Mouse (Mus musculus) frontal cortex, postnatal 10 days (tissue): Measurements from ENCODE around the gene Fhad1.
"Not testable (repeated sequence)": the region's sequence is repeated elsewhere in the genome, so short reads cannot be mapped to it uniquely, and the experiment has no call there.

Source experiments
- DNase-seq, 2 experiments: peaks; one replicate each; pipeline ENCODE4 v3.0.0; 2022; ENCODE audit warnings: low spot score in 2 of 2, mixed read lengths in 1 of 2

Gene Fhad1

GRCm38 (mm10) chr4:142014659-142015608 lies at the start of gene Fhad1:
Gene Fhad1 (minus strand): TSS chr4:142015082.
- DNase-seq = peak; percentile 32 to 49

- no peak for DNase-seq
Observed at GRCm38 (mm10) chr4:142063057-142063534, 48.2 kb upstream of the Fhad1 start.

- DNase-seq = no peak
Observed at GRCm38 (mm10) chr4:142061485-142062240, 46.8 kb upstream of the Fhad1 start.

- DNase-seq = no peak
Observed at GRCm38 (mm10) chr4:142060455-142061378, 45.8 kb upstream of the Fhad1 start.

GRCm38 (mm10) chr4:142059841-142060193 lies 44.9 kb upstream of the Fhad1 start:
- no peak for DNase-seq

- no peak for DNase-seq
Observed at GRCm38 (mm10) chr4:142059113-142059840, 44.4 kb upstream of the Fhad1 start.

GRCm38 (mm10) chr4:142057529-142058216 lies 42.8 kb upstream of the Fhad1 start:
- peak in 1 of 2 experiments; percentile 42 for DNase-seq

- no peak for DNase-seq
Observed at GRCm38 (mm10) chr4:142055600-142055999, 40.7 kb upstream of the Fhad1 start.

- DNase-seq = no peak
Observed at GRCm38 (mm10) chr4:142054580-142054979, 39.7 kb upstream of the Fhad1 start.

- no peak for DNase-seq
Observed at GRCm38 (mm10) chr4:142053661-142054448, 39.0 kb upstream of the Fhad1 start.

- no peak for DNase-seq
Observed at GRCm38 (mm10) chr4:142053261-142053660, 38.4 kb upstream of the Fhad1 start.

- no peak for DNase-seq
Observed at GRCm38 (mm10) chr4:142052391-142053132, 37.7 kb upstream of the Fhad1 start.

GRCm38 (mm10) chr4:142051883-142052282 lies 37.0 kb upstream of the Fhad1 start:
- not testable (repeated sequence) for DNase-seq

GRCm38 (mm10) chr4:142049963-142050362 lies 35.1 kb upstream of the Fhad1 start:
- DNase-seq = no peak

GRCm38 (mm10) chr4:142048391-142048790 lies 33.5 kb upstream of the Fhad1 start:
- no peak for DNase-seq

GRCm38 (mm10) chr4:142047005-142047404 lies 32.1 kb upstream of the Fhad1 start:
- no peak for DNase-seq

GRCm38 (mm10) chr4:142046496-142046895 lies 31.6 kb upstream of the Fhad1 start:
- no peak for DNase-seq

GRCm38 (mm10) chr4:142045595-142046163 lies 30.8 kb upstream of the Fhad1 start:
- DNase-seq = no peak
